Mouse (Mus musculus) layer of hippocampus, adult 8-10 months (tissue): ENCODE data around the gene Ndufs7. TPM values are rescaled to one million over a fixed set of nuclear protein-coding genes. Genes with fewer than 3 reads are reported as not detected.

Experiments
- DNase-seq, 2 experiments: peaks; one replicate each; pipeline ENCODE4 v3.0.0; 2022; ENCODE audit warnings: low spot score in 2 of 2
- total RNA-seq, 4 experiments: library from RNA; stranded (reverse); gene quantifications; 2 replicates each; pipeline ENCODE4 v1.2.4; 2022

The Ndufs7 gene
- total RNA-seq, 4 experiments from 2014 or later: 190 to 206 (median 201) TPM

GRCm38 (mm10) chr10:80262169-80262568, 13.2 kb downstream of the Ndufs7 start:
- no peak for DNase-seq

GRCm38 (mm10) chr10:80262776-80263365, 13.9 kb downstream of the Ndufs7 start:
- DNase-seq: no peak

DNA sequence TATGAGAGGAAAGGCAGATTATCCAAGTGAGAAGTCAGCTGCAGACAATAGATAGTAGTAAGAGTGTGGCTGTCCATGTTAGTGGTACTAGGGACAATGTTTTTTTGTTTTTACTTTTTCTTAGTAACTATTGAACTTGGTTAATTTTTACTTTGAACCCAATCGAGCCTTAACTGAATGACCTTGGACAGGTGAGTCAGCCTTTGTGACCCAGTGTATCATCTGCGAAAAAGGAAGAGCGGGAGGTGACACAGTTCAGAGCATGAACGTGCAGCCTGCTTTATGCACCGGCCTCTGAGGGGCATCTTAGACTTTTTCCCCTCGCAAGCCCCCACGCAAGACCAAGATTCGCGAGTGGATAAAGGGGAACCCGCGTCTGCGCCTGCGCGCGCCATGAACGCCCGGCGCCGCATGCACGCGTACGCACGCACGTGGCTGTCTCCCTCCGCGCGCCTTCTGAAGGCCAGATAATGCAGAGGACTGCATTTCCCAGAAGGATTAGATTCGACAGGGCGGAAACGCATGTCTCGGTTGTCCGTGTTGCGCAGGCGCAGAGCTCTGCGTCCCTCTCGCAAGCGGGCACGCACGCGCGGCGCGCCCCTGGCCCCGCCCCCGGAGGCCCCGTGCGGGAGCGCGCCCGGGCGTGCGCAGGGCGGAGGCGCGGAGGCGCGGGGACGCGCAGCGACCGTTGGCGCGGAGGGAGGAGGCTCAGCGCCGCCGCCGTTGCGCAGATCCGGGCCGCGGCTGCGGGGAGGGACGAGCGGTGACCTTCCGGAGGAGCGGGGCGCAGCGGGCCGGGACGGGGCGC, 15.6 kb downstream of the Ndufs7 start:
- DNase-seq: peak; percentile 99

GRCm38 (mm10) chr10:80265149-80265486, 16.2 kb downstream of the Ndufs7 start:
- DNase-seq: no peak

DNA sequence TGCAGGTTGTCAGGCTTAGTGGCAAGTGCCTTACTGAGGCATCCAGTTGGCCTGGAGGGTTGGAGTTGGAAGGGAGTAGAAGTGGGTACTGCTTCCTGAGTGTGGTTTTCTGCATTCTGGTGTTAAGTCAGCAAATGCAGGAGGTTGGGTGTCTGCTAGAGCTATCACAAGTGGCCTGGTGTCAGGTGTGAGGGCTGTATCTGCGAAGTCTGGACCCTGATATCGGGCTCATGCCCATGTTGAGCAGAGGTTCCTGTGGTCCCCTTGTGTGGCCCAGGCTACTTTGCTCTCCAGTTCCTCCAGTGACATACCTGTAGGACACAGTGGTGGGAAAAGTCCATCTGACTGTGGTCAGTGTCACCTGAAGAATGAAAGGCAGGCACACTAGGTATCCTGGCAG, 21.2 kb downstream of the Ndufs7 start:
- DNase-seq: no peak

GRCm38 (mm10) chr10:80270734-80271181, 21.8 kb downstream of the Ndufs7 start:
- DNase-seq: no peak

- DNase-seq: no peak
These were observed 22.4 kb downstream of the Ndufs7 start for GRCm38 (mm10) chr10:80271186-80271843.

- no peak for DNase-seq
These were observed 23.1 kb downstream of the Ndufs7 start for GRCm38 (mm10) chr10:80271870-80272585.

DNA sequence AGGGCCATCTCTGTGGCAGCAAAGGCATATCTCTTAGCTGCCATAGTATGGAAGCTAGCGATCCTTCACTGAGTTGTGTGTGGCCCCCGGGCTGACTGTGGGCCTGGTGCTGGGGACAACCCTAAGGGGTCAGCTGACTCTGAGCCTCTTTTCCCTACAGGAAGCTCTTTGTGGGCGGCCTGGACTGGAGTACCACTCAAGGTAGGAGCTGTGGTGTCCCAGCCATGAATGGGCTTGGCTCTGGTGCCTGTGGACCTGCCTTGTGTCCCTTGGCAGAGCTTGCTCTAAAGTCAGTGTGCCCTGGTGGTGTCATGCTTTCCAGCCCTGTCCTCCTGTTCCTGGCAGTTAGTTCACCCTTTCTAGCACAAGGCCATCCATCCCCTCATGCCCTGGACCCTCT, 24.9 kb downstream of the Ndufs7 start:
- DNase-seq: no peak

DNA sequence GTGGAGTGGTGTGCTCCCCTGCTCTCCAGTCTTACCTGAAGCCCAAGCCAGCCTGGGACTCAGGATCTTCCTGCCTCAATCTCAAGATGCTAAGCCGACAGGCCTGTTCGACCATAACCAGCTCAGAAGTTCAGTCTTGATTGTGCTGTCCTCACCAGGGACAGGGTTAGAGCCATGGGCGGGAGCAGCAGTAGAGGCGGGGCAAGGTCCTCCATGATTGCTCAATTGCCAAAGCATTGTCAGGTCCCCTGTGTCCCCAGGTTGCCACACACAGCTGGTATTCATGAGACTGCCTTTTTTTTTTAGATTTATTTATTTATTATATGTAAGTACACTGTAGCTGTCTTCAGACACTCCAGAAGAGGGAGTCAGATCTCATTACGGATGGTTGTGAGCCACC, 27.3 kb downstream of the Ndufs7 start:
- no peak for DNase-seq

DNA sequence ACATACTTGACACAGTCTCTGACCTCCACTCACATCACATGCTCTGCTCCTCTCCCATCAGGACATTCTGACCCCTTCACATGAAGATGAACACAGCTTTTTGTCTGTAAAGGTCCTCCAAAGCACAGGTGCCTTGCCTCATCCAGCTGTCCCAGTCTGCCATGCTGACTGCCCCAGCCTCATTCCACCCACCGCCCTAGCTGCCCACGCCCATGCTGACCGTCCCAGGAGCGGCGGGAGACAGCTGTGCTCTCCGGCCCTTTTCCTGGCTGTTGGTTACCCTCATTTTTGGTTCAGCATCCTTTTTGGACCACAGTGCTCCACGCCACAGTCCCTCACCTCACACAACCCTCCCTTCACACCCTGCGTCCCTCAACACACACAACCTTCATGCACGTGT, 29.5 kb downstream of the Ndufs7 start:
- no peak for DNase-seq

GRCm38 (mm10) chr10:80279273-80279672, 30.4 kb downstream of the Ndufs7 start:
- DNase-seq: no peak

- no peak for DNase-seq
These were observed 32.4 kb downstream of the Ndufs7 start for GRCm38 (mm10) chr10:80281304-80281703.

DNA sequence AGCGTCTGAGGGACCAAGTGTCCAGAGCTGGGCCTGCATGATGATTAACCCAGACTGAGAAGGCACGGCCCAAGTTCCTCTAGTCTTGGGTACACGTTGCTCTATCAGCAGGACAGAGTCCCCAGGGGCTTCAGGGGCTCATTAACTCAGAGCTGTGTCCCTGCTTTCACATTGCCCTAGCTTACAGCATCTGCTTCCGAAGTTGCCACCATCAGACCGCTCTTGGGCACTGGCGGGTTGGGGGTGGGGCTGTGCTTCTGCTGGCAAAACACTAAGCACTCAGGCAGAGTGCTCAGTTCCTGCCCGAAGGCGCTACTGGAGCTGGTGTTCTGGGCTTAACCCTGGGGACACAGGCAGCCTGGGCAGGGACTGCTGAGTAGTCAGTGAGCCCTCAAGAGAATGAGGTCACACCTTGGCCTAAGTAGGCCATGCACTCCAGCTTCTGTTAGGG, 33.0 kb downstream of the Ndufs7 start:
- DNase-seq: no peak

- no peak for DNase-seq
These were observed 33.8 kb downstream of the Ndufs7 start for GRCm38 (mm10) chr10:80282481-80283441.

GRCm38 (mm10) chr10:80285222-80286070, 36.5 kb downstream of the Ndufs7 start:
- no peak for DNase-seq

- DNase-seq: no peak
These were observed 39.2 kb downstream of the Ndufs7 start for GRCm38 (mm10) chr10:80288097-80288496.

- DNase-seq: no peak
These were observed 39.7 kb downstream of the Ndufs7 start for GRCm38 (mm10) chr10:80288657-80289056.

- DNase-seq: peak; percentile 88 to 91
These were observed 43.6 kb downstream of the Ndufs7 start, which contains the start of gene Rps15 for GRCm38 (mm10) chr10:80292251-80293146. Rps15 (plus strand) TSS chr10:80292453.
